13 mouse cellular contexts compared by ENCODE assay signal in the genomic region with DNA sequence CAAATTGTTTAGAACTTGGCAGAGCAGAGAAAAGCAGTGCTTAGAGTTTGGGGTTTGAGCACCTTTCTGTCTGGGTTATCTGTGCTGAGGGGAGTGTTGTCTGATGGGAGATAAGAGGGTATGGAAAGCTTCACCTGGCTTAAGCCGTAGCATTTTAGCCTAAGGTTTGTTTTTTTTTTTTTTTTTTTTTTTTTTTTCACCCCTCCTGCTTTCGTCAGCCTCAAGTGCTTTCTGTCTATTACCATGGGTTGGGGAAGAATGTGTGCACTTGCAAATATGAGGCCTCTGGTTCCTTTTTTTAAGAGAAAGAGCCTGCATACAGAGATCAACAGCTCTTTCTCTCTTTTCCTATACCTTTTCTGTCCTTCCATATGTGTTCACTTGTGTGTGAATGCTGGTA. TPM values are rescaled to one million over a fixed set of nuclear protein-coding genes. Genes with fewer than 3 reads are reported as not detected.
A peak's percentile ranks its signal among the peaks of the same experiment; 100 is the strongest.
DNase-seq lines count a peak whose midpoint lies in the region; ATAC-seq and TF ChIP-seq lines count a peak whose summit lies in the region.
"Had no signal": no experiment of that assay in that cellular context is flagged by ENCODE, and none has a peak within 500 bp of the region (broad histone marks: within the 10 kb centered on the region; RNA-seq: fewer than 3 reads in every experiment).

No protein-coding gene starts in this region.

- 0 out of 2 replicates have a peak overlapping the region, but pooled peaks have one; percentile 66 for H3K4me2 ChIP-seq in forebrain, embryonic 15.5 days (replicated peaks)
- H3K4me2 ChIP-seq in forebrain, embryonic 14.5 days (ENCODE audit: low read length): no peak overlapping the region
- H3K4me2 ChIP-seq in liver, embryonic 11.5 days: peak overlapping the region; percentile 64; the same call in 1 of the 2 replicates
- H3K4me2 ChIP-seq in hindbrain, embryonic 16.5 days (ENCODE audit: low read length): peak overlapping the region; percentile 83; the same call in 1 of the 2 replicates
- H3K4me2 ChIP-seq in myocyte (ENCODE audit: low read depth): peak overlapping the region; percentile 89

- H3K9ac ChIP-seq in forebrain, embryonic 15.5 days (replicated peaks): no peak overlapping the region
- H3K9ac ChIP-seq in forebrain, embryonic 14.5 days (ENCODE audit: low read length): no peak overlapping the region
- H3K9ac ChIP-seq in liver, embryonic 11.5 days (ENCODE audit: low read depth, low read length): no peak overlapping the region
- H3K9ac ChIP-seq in hindbrain, embryonic 16.5 days (ENCODE audit: low read depth, low read length): no peak overlapping the region

- peaks cover 34% of the 10 kb centered on the region for H3K36me3 ChIP-seq in forebrain, embryonic 15.5 days
- H3K36me3 ChIP-seq in forebrain, embryonic 14.5 days (ENCODE audit: control insufficient read depth, insufficient read depth, low read length): peaks cover 34% of the 10 kb centered on the region
- peaks cover 20% of the 10 kb centered on the region for H3K36me3 ChIP-seq in liver, embryonic 11.5 days (ENCODE audit: control insufficient read depth, insufficient read depth, low read length)
- H3K36me3 ChIP-seq in hindbrain, embryonic 16.5 days (ENCODE audit: control insufficient read depth, insufficient read depth, low read length): peaks cover 10% of the 10 kb centered on the region
- peaks cover 14% of the 10 kb centered on the region for H3K36me3 ChIP-seq in myocyte (ENCODE audit: control insufficient read depth, insufficient read depth)

- H3K79me2 ChIP-seq in myocyte (ENCODE audit: control insufficient read depth, insufficient read depth): peaks cover 52% of the 10 kb centered on the region

- DNase-seq in forebrain, embryonic 14.5 days (ENCODE audit: low spot score): no peak
- no peak for DNase-seq in liver, embryonic 11.5 days (ENCODE audit: low spot score)
- no peak for DNase-seq in liver
- DNase-seq in spleen, postnatal 36 days (ENCODE audit: low spot score in 2 of 2): no peak
- no peak for DNase-seq in thymus, postnatal 0 days (ENCODE audit: low spot score)
- DNase-seq: cerebellum, adult 9-11 months; heart, adult 18-20 months; kidney, postnatal 10 days had no signal

- H3ac ChIP-seq in myocyte (ENCODE audit: control insufficient read depth, insufficient read length): no peak overlapping the region

- no peaks in the 10 kb centered on the region for H3K9me3 ChIP-seq in forebrain, embryonic 15.5 days
- no peaks in the 10 kb centered on the region for H3K9me3 ChIP-seq in forebrain, embryonic 14.5 days (replicated peaks; ENCODE audit: control insufficient read depth, low read length)
- no peaks in the 10 kb centered on the region for H3K9me3 ChIP-seq in liver, embryonic 11.5 days (ENCODE audit: control insufficient read depth, low read length)
- no peaks in the 10 kb centered on the region for H3K9me3 ChIP-seq in hindbrain, embryonic 16.5 days (ENCODE audit: control insufficient read depth, low read length)
- H3K9me3 ChIP-seq: megakaryocyte, embryonic 14.5 days had no signal

- peaks cover 21% of the 10 kb centered on the region for H3K4me1 ChIP-seq in forebrain, embryonic 15.5 days
- H3K4me1 ChIP-seq in forebrain, embryonic 14.5 days (ENCODE audit: control insufficient read depth, insufficient read depth, low read length): peaks cover 12% of the 10 kb centered on the region
- peaks cover 10% of the 10 kb centered on the region; the same call in 1 of the 2 replicates for H3K4me1 ChIP-seq in liver, embryonic 11.5 days (replicated peaks; ENCODE audit: control insufficient read depth, insufficient read depth, low read length)
- H3K4me1 ChIP-seq in hindbrain, embryonic 16.5 days (ENCODE audit: control insufficient read depth, insufficient read depth, low read depth, low read length): peaks cover 13% of the 10 kb centered on the region

- no peak for ATAC-seq in forebrain, embryonic 15.5 days (replicated peaks)
- ATAC-seq in forebrain, embryonic 14.5 days: no peak
- ATAC-seq in liver, embryonic 11.5 days (replicated peaks; ENCODE audit: low FRiP score): no peak
- ATAC-seq in hindbrain, embryonic 16.5 days: no peak
- ATAC-seq: Patski had no signal

- H3K4me3 ChIP-seq in forebrain, embryonic 15.5 days: no peak overlapping the region
- no peak overlapping the region for H3K4me3 ChIP-seq in forebrain, embryonic 14.5 days (ENCODE audit: low read depth, low read length)
- H3K4me3 ChIP-seq in liver, embryonic 11.5 days (ENCODE audit: low read depth, low read length): no peak overlapping the region
- H3K4me3 ChIP-seq in hindbrain, embryonic 16.5 days (ENCODE audit: low read length): no peak overlapping the region
- no peak overlapping the region for H3K4me3 ChIP-seq in myocyte

- no peaks in the 10 kb centered on the region for H3K27me3 ChIP-seq in forebrain, embryonic 15.5 days
- no peaks in the 10 kb centered on the region for H3K27me3 ChIP-seq in forebrain, embryonic 14.5 days (replicated peaks; ENCODE audit: control insufficient read depth, insufficient read depth, low read length)
- no peaks in the 10 kb centered on the region for H3K27me3 ChIP-seq in liver, embryonic 11.5 days (replicated peaks; ENCODE audit: control insufficient read depth, insufficient read depth, low read length)
- H3K27me3 ChIP-seq in hindbrain, embryonic 16.5 days (replicated peaks; ENCODE audit: control insufficient read depth, insufficient read depth, low read length): no peaks in the 10 kb centered on the region
- H3K27me3 ChIP-seq in myocyte (ENCODE audit: control insufficient read depth, insufficient read depth, insufficient read length): no peaks in the 10 kb centered on the region
- H3K27me3 ChIP-seq: megakaryocyte, embryonic 14.5 days; Patski had no signal

- H3K27ac ChIP-seq in forebrain, embryonic 15.5 days (replicated peaks): no peak overlapping the region
- H3K27ac ChIP-seq in forebrain, embryonic 14.5 days (ENCODE audit: low read depth, low read length): no peak overlapping the region
- no peak overlapping the region for H3K27ac ChIP-seq in liver, embryonic 11.5 days (ENCODE audit: low read depth, low read length)
- H3K27ac ChIP-seq in hindbrain, embryonic 16.5 days (ENCODE audit: low read depth, low read length): no peak overlapping the region

- no peak for TF ChIP-seq POLR2A in myocyte (IDR thresholded peaks at IDR 0.05; ENCODE audit: insufficient read length, low read depth)

- 87% methylated on average over 2 of the region's 2 CpGs for WGBS in forebrain, embryonic 15.5 days
- 94% methylated on average over 2 of the region's 2 CpGs for WGBS in forebrain, embryonic 14.5 days
- 69% methylated on average over 2 of the region's 2 CpGs for WGBS in liver, embryonic 11.5 days
- WGBS in hindbrain, embryonic 16.5 days: 88% methylated on average over 2 of the region's 2 CpGs

TF ChIP-seq in myocyte, 11 proteins besides CTCF, POLR2A, EP300 and RAD21:
- TF ChIP-seq REST (IDR thresholded peaks at IDR 0.05; ENCODE audit: insufficient read depth, insufficient read length) (no peak), SRF (IDR thresholded peaks at IDR 0.05; ENCODE audit: control insufficient read depth, insufficient read length, low read depth) (no peak), E2F4 (IDR thresholded peaks at IDR 0.05; ENCODE audit: insufficient read depth) (no peak), TCF12 (IDR thresholded peaks at IDR 0.05; ENCODE audit: insufficient read depth, poor library complexity, severe bottlenecking) (no peak), USF1 (IDR thresholded peaks at IDR 0.05; ENCODE audit: low read depth) (no peak), POLR2AphosphoS2 (IDR thresholded peaks at IDR 0.05; ENCODE audit: insufficient read length, low read depth) (no peak), MYOD1 (IDR thresholded peaks at IDR 0.05; ENCODE audit: control insufficient read depth in 1 of 3, insufficient read length in 2 of 3, low read depth in 2 of 3) (no peak), TCF3 (IDR thresholded peaks at IDR 0.05; ENCODE audit: insufficient read length, low read depth) (no peak), CEBPB (IDR thresholded peaks at IDR 0.05; ENCODE audit: insufficient read depth, poor library complexity, severe bottlenecking) (no peak), MYOG (IDR thresholded peaks at IDR 0.05; ENCODE audit: control insufficient read depth in 1 of 3, insufficient read depth in 1 of 3, insufficient read length in 2 of 3, low read depth in 2 of 3) (no peak), MAX (IDR thresholded peaks at IDR 0.05; ENCODE audit: low read depth) (no peak)

RNA-seq across cellular contexts. Expression of gene Kdm5c, which starts 2.9 kb away (rescaled TPM):
- 33.7 and 38.2 TPM in 2 replicates for polyA plus RNA-seq in forebrain, embryonic 15.5 days (2015; fragmentation: Nextera tagmentation; extraction: Ambion mirVana)
- polyA plus RNA-seq in forebrain, embryonic 14.5 days (2014; fragmentation: Nextera tagmentation; extraction: Ambion mirVana): 19.0 and 25.6 TPM in 2 replicates
- polyA plus RNA-seq in liver, embryonic 11.5 days (2014; fragmentation: Nextera tagmentation; extraction: Ambion mirVana): 40.6 and 40.8 TPM in 2 replicates
- polyA plus RNA-seq in hindbrain, embryonic 16.5 days (2015; fragmentation: Nextera tagmentation; extraction: Ambion mirVana): 23.6 and 34.0 TPM in 2 replicates
- 36.6 TPM for polyA plus RNA-seq in myocyte (2012; fragmentation: generic; extraction: Trizol)
- 19.4 and 23.9 TPM in 2 replicates for polyA plus RNA-seq in thymus, postnatal 0 days (2015; fragmentation: Nextera tagmentation; extraction: Ambion mirVana)
